Mouse (Mus musculus): ENCODE data around the gene Msgn1. TPM values are rescaled to one million over a fixed set of nuclear protein-coding genes. Genes with fewer than 3 reads are reported as not detected.

The Msgn1 gene
- polyA plus RNA-seq, 1 experiment from 2014 or later: 0.41 TPM

- no peak overlapping the region for H3K4me3 ChIP-seq (ENCODE audit: low read length)
Observed at GRCm38 (mm10) chr12:11206321-11206720, 2.5 kb downstream of the Msgn1 start.

GRCm38 (mm10) chr12:11203694-11204665 lies 4.8 kb downstream of the Msgn1 start:
- H3K27me3 ChIP-seq (ENCODE audit: control insufficient read depth, insufficient read depth, low read length): no peaks in the 10 kb centered on the region
- H3K4me2 ChIP-seq (ENCODE audit: low read depth, low read length): peak overlapping the region; percentile 62
- ATAC-seq (replicated peaks; ENCODE audit: extremely low read depth, insufficient read depth, low FRiP score): peak; percentile 95
- peaks cover 11% of the 10 kb centered on the region for H3K4me1 ChIP-seq (ENCODE audit: control insufficient read depth, insufficient read depth, low read length)
- H3K36me3 ChIP-seq (ENCODE audit: control insufficient read depth, insufficient read depth): no peaks in the 10 kb centered on the region
- H3K4me3 ChIP-seq (ENCODE audit: low read length): peak overlapping the region; percentile 20
- H3K9ac ChIP-seq (ENCODE audit: low read length): peak overlapping the region; percentile 39
- WGBS: 31% methylated on average over 18 of the region's 18 CpGs
- no peaks in the 10 kb centered on the region for H3K9me3 ChIP-seq (replicated peaks; ENCODE audit: control insufficient read depth, low read length)
- peak overlapping the region; percentile 92 for H3K27ac ChIP-seq (ENCODE audit: low read length)

More at GRCm38 (mm10) chr12:11206321-11206720, 2.5 kb downstream of the Msgn1 start:
- no peak overlapping the region for H3K4me2 ChIP-seq (ENCODE audit: low read depth, low read length)
- H3K27ac ChIP-seq (ENCODE audit: low read length): no peak overlapping the region
- H3K4me1 ChIP-seq (ENCODE audit: control insufficient read depth, insufficient read depth, low read length): peaks cover 11% of the 10 kb centered on the region
- no peaks in the 10 kb centered on the region for H3K27me3 ChIP-seq (ENCODE audit: control insufficient read depth, insufficient read depth, low read length)
- WGBS: 82% methylated on average over 4 of the region's 4 CpGs
- no peaks in the 10 kb centered on the region for H3K36me3 ChIP-seq (ENCODE audit: control insufficient read depth, insufficient read depth)
- H3K9me3 ChIP-seq (replicated peaks; ENCODE audit: control insufficient read depth, low read length): no peaks in the 10 kb centered on the region
- no peak overlapping the region for H3K9ac ChIP-seq (ENCODE audit: low read length)
- no peak for ATAC-seq (replicated peaks; ENCODE audit: extremely low read depth, insufficient read depth, low FRiP score)

- WGBS: 83% methylated on average over 8 of the region's 8 CpGs
- no peak overlapping the region for H3K4me2 ChIP-seq (ENCODE audit: low read depth, low read length)
- no peak overlapping the region for H3K4me3 ChIP-seq (ENCODE audit: low read length)
- no peak overlapping the region for H3K9ac ChIP-seq (ENCODE audit: low read length)
- H3K4me1 ChIP-seq (ENCODE audit: control insufficient read depth, insufficient read depth, low read length): peaks cover 8% of the 10 kb centered on the region
- no peak overlapping the region for H3K27ac ChIP-seq (ENCODE audit: low read length)
- no peaks in the 10 kb centered on the region for H3K27me3 ChIP-seq (ENCODE audit: control insufficient read depth, insufficient read depth, low read length)
- no peaks in the 10 kb centered on the region for H3K9me3 ChIP-seq (replicated peaks; ENCODE audit: control insufficient read depth, low read length)
- ATAC-seq (replicated peaks; ENCODE audit: extremely low read depth, insufficient read depth, low FRiP score): no peak
- no peaks in the 10 kb centered on the region for H3K36me3 ChIP-seq (ENCODE audit: control insufficient read depth, insufficient read depth)
Observed at GRCm38 (mm10) chr12:11202476-11202875, 6.3 kb downstream of the Msgn1 start.

GRCm38 (mm10) chr12:11200711-11201110 lies 8.1 kb downstream of the Msgn1 start:
- Histone ChIP-seq H3K9me3 (replicated peaks; ENCODE audit: control insufficient read depth, low read length) (no peaks in the 10 kb centered on the region), H3K27ac (ENCODE audit: low read length) (no peak overlapping the region), H3K4me3 (ENCODE audit: low read length) (no peak overlapping the region), H3K9ac (ENCODE audit: low read length) (no peak overlapping the region), H3K4me1 (ENCODE audit: control insufficient read depth, insufficient read depth, low read length) (peaks cover 12% of the 10 kb centered on the region), H3K4me2 (ENCODE audit: low read depth, low read length) (no peak overlapping the region), H3K36me3 (ENCODE audit: control insufficient read depth, insufficient read depth) (no peaks in the 10 kb centered on the region), H3K27me3 (ENCODE audit: control insufficient read depth, insufficient read depth, low read length) (no peaks in the 10 kb centered on the region)
- ATAC-seq (replicated peaks; ENCODE audit: extremely low read depth, insufficient read depth, low FRiP score): no peak
- WGBS: 89% methylated on average over 12 of the region's 12 CpGs

GRCm38 (mm10) chr12:11198551-11198950 lies 10.2 kb downstream of the Msgn1 start:
- Histone ChIP-seq H3K27ac (ENCODE audit: low read length) (no peak overlapping the region), H3K4me2 (ENCODE audit: low read depth, low read length) (no peak overlapping the region), H3K9me3 (replicated peaks; ENCODE audit: control insufficient read depth, low read length) (no peaks in the 10 kb centered on the region), H3K36me3 (ENCODE audit: control insufficient read depth, insufficient read depth) (no peaks in the 10 kb centered on the region), H3K4me3 (ENCODE audit: low read length) (no peak overlapping the region), H3K9ac (ENCODE audit: low read length) (no peak overlapping the region), H3K4me1 (ENCODE audit: control insufficient read depth, insufficient read depth, low read length) (peaks cover 4% of the 10 kb centered on the region; the same call in 1 of the 2 replicates), H3K27me3 (ENCODE audit: control insufficient read depth, insufficient read depth, low read length) (no peaks in the 10 kb centered on the region)
- no peak for ATAC-seq (replicated peaks; ENCODE audit: extremely low read depth, insufficient read depth, low FRiP score)
- whole genome bisulfite sequencing: 63% methylated on average over 2 of the region's 2 CpGs

GRCm38 (mm10) chr12:11198026-11198425 lies 10.7 kb downstream of the Msgn1 start:
- H3K36me3 ChIP-seq (ENCODE audit: control insufficient read depth, insufficient read depth): no peaks in the 10 kb centered on the region
- H3K9me3 ChIP-seq (replicated peaks; ENCODE audit: control insufficient read depth, low read length): no peaks in the 10 kb centered on the region
- ATAC-seq (replicated peaks; ENCODE audit: extremely low read depth, insufficient read depth, low FRiP score): no peak
- 52% methylated on average over 4 of the region's 4 CpGs for WGBS
- H3K27me3 ChIP-seq (ENCODE audit: control insufficient read depth, insufficient read depth, low read length): no peaks in the 10 kb centered on the region
- peaks cover 4% of the 10 kb centered on the region; the same call in 1 of the 2 replicates for H3K4me1 ChIP-seq (ENCODE audit: control insufficient read depth, insufficient read depth, low read length)
- no peak overlapping the region for H3K4me2 ChIP-seq (ENCODE audit: low read depth, low read length)
- H3K9ac ChIP-seq (ENCODE audit: low read length): no peak overlapping the region
- no peak overlapping the region for H3K4me3 ChIP-seq (ENCODE audit: low read length)
- no peak overlapping the region for H3K27ac ChIP-seq (ENCODE audit: low read length)

- H3K9me3 ChIP-seq (replicated peaks; ENCODE audit: control insufficient read depth, low read length): no peaks in the 10 kb centered on the region
- WGBS: 32% methylated on average over 5 of the region's 5 CpGs
- H3K27me3 ChIP-seq (ENCODE audit: control insufficient read depth, insufficient read depth, low read length): no peaks in the 10 kb centered on the region
- peak overlapping the region; percentile 61 for H3K4me2 ChIP-seq (ENCODE audit: low read depth, low read length)
- ATAC-seq (replicated peaks; ENCODE audit: extremely low read depth, insufficient read depth, low FRiP score): no peak
- H3K4me1 ChIP-seq (ENCODE audit: control insufficient read depth, insufficient read depth, low read length): peaks cover 4% of the 10 kb centered on the region; the same call in 1 of the 2 replicates
- H3K36me3 ChIP-seq (ENCODE audit: control insufficient read depth, insufficient read depth): no peaks in the 10 kb centered on the region
- H3K4me3 ChIP-seq (ENCODE audit: low read length): peak overlapping the region; percentile 26; the same call in 1 of the 2 replicates
- no peak overlapping the region for H3K27ac ChIP-seq (ENCODE audit: low read length)
- no peak overlapping the region for H3K9ac ChIP-seq (ENCODE audit: low read length)
Observed at GRCm38 (mm10) chr12:11196830-11197229, 11.9 kb downstream of the Msgn1 start.

- Histone ChIP-seq H3K4me3 (ENCODE audit: low read length) (peak overlapping the region; percentile 26), H3K4me1 (ENCODE audit: control insufficient read depth, insufficient read depth, low read length) (peaks cover 4% of the 10 kb centered on the region; the same call in 1 of the 2 replicates), H3K27ac (ENCODE audit: low read length) (no peak overlapping the region), H3K9me3 (replicated peaks; ENCODE audit: control insufficient read depth, low read length) (no peaks in the 10 kb centered on the region), H3K27me3 (ENCODE audit: control insufficient read depth, insufficient read depth, low read length) (no peaks in the 10 kb centered on the region), H3K4me2 (ENCODE audit: low read depth, low read length) (peak overlapping the region; percentile 61), H3K9ac (ENCODE audit: low read length) (peak overlapping the region; percentile 59), H3K36me3 (ENCODE audit: control insufficient read depth, insufficient read depth) (no peaks in the 10 kb centered on the region)
- whole genome bisulfite sequencing: 6% methylated on average over 18 of the region's 19 CpGs
- ATAC-seq (replicated peaks; ENCODE audit: extremely low read depth, insufficient read depth, low FRiP score): peak; percentile 41; the same call in 1 of the 2 replicates
Observed at GRCm38 (mm10) chr12:11196142-11196597, 12.6 kb downstream of the Msgn1 start.

- ATAC-seq (replicated peaks; ENCODE audit: extremely low read depth, insufficient read depth, low FRiP score): no peak
- WGBS: 81% methylated on average over 1 of the region's 1 CpGs
- H3K4me3 ChIP-seq (ENCODE audit: low read length): no peak overlapping the region
- H3K9ac ChIP-seq (ENCODE audit: low read length): no peak overlapping the region
- peaks cover 4% of the 10 kb centered on the region; the same call in 1 of the 2 replicates for H3K4me1 ChIP-seq (ENCODE audit: control insufficient read depth, insufficient read depth, low read length)
- no peaks in the 10 kb centered on the region for H3K27me3 ChIP-seq (ENCODE audit: control insufficient read depth, insufficient read depth, low read length)
- H3K27ac ChIP-seq (ENCODE audit: low read length): no peak overlapping the region
- no peaks in the 10 kb centered on the region for H3K9me3 ChIP-seq (replicated peaks; ENCODE audit: control insufficient read depth, low read length)
- H3K36me3 ChIP-seq (ENCODE audit: control insufficient read depth, insufficient read depth): no peaks in the 10 kb centered on the region
- H3K4me2 ChIP-seq (ENCODE audit: low read depth, low read length): no peak overlapping the region
Observed at GRCm38 (mm10) chr12:11195031-11195430, 13.7 kb downstream of the Msgn1 start.
